Mouse (Mus musculus) lung, adult 2 months (tissue): ENCODE data around the gene Mreg. TPM values are rescaled to one million over a fixed set of nuclear protein-coding genes. Genes with fewer than 3 reads are reported as not detected.
A peak's percentile ranks its signal among the peaks of the same experiment; 100 is the strongest.

Experiments used
- DNase-seq: peaks from one replicate; pipeline ENCODE4 v3.0.0; 2022
- H3K4me1 ChIP-seq: fragments of 200-500 bp; 2 replicates; pipeline ENCODE4 v1.6.1; 2011; ENCODE audit warnings: low read length; ENCODE audit not compliant: control insufficient read depth, insufficient read depth
- H3K4me3 ChIP-seq: fragments of 200-500 bp; replicated peaks from 2 replicates; pipeline ENCODE3; 2011; ENCODE audit warnings: low read depth, mild to moderate bottlenecking, control low read depth, low read length; ENCODE audit errors: extremely low read depth
- CTCF ChIP-seq: fragments of 200-500 bp; IDR thresholded peaks from 2 replicates; pipeline ENCODE4 v1.5.1; 2011; ENCODE audit warnings: mild to moderate bottlenecking, low read length, control low read depth; ENCODE audit not compliant: insufficient read depth
- POLR2A ChIP-seq: fragments of 200-500 bp; IDR thresholded peaks from 2 replicates; pipeline ENCODE4 v1.6.1; 2011; ENCODE audit warnings: low read depth, mild to moderate bottlenecking, control low read depth, low read length, borderline replicate concordance; ENCODE audit errors: extremely low read depth
- WGBS: fragments of 180-500 bp; shearing (Covaris S2); methylation state at CpG from one replicate; pipeline ENCODE4 v1.1.7; 2018; 5-methylcytosine and 5-hydroxymethylcytosine counted together
- polyA plus RNA-seq: library from polyadenylated mRNA; depleted of rRNA; stranded (reverse); fragments of >200 nt; gene quantifications from 2 replicates; pipeline ENCODE4 v1.2.3, GENCODE M21; 2012; rRNA removed

Mreg gene
- polyA plus RNA-seq, 1 experiment = 6.2 TPM

DNA sequence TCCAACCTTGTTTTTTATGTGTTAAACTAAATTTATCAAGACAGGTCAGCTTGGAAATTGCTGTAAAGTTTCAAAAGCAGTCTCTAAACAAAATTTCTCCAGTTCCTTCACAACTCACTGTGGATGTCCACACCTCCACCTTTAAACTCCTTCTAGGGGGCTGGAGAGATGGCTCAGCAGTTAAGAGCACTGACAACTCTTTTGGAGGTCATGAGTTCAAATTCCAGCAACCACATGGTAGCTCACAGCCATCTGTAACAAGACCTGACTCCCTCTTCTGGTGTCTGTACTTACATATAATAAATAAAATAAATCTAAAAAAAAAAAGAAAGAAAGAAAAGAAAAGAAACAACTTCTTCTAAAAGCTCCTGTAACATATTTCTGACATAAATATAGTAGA, 67.1 kb downstream of the Mreg start:
- no peak for TF ChIP-seq POLR2A
- no peak for TF ChIP-seq CTCF
- Histone ChIP-seq H3K4me3 (no peak overlapping the region), H3K4me1 (peaks cover 2% of the 10 kb centered on the region; the same call in 1 of the 2 replicates)
- no peak for DNase-seq

GRCm38 (mm10) chr1:72144426-72144825, 67.7 kb downstream of the Mreg start:
- no peak overlapping the region for H3K4me3 ChIP-seq

GRCm38 (mm10) chr1:72141893-72142480, 70.1 kb downstream of the Mreg start:
- TF ChIP-seq CTCF = peak; percentile 95
- no peak for TF ChIP-seq POLR2A
- WGBS = 6% methylated on average over 11 of the region's 11 CpGs
- no peak overlapping the region for H3K4me3 ChIP-seq
- peak; percentile 28 for DNase-seq
- H3K4me1 ChIP-seq = peaks cover 2% of the 10 kb centered on the region; the same call in 1 of the 2 replicates

More at GRCm38 (mm10) chr1:72144426-72144825, 67.7 kb downstream of the Mreg start:
- WGBS = 71% methylated on average over 4 of the region's 4 CpGs
- no peak for TF ChIP-seq POLR2A
- no peak for TF ChIP-seq CTCF
- no peak for DNase-seq
- H3K4me1 ChIP-seq = peaks cover 2% of the 10 kb centered on the region; the same call in 1 of the 2 replicates

- no peaks in the 10 kb centered on the region for H3K4me1 ChIP-seq
- TF ChIP-seq CTCF (no peak), POLR2A (no peak)
- no peak for DNase-seq
- no peak overlapping the region for H3K4me3 ChIP-seq
- 93% methylated on average over 10 of the region's 10 CpGs for WGBS
Measured at GRCm38 (mm10) chr1:72136101-72136500, 76.0 kb downstream of the Mreg start.

- Histone ChIP-seq H3K4me1 (no peaks in the 10 kb centered on the region), H3K4me3 (no peak overlapping the region)
- 65% methylated on average over 1 of the region's 1 CpGs for WGBS
- DNase-seq = no peak
- TF ChIP-seq CTCF (no peak), POLR2A (no peak)
Measured at GRCm38 (mm10) chr1:72134534-72134933, 77.6 kb downstream of the Mreg start.

DNA sequence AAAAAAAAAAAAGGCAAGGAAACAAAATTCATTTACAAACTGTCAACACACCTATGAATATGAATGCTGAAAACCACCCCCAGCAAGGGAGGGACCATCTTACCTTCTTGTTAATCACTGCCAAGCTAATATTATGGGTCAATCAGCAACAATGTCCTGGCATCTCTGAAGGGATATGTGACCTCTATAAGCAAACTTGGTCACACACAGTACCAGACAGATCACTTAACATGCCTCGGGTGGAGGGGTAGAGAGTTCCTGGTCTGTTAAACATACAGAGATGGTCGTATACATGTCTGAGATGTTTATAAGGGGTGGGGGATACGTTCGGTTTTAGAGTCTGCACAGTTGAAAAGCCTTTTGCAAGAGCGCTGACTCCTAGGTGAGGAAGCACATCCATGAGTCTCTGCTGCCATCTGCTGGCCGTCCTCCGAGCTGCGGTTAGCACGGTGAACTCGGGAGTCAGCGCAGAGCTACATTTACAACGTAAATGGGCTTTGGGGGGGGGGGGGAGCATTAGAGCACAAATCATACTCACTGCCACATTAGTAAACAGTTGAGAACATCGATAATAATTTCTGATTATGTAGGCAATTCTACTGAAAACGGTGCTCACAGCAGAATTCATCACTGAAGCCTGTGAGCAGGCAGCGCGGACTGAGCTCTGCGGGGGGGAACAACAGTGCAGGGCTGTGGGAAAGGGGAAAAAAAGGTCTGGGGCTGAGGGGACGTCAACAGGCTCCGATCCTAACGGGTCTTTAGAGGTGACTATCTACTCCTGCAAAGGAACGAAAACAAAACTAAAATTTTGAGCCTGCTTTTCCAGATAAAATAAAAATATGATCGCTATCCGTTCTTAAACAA, 88.4 kb downstream of the Mreg start:
- DNase-seq = peak; percentile 85
- TF ChIP-seq POLR2A (no peak), CTCF (peak; percentile 97)
- WGBS = 28% methylated on average over 23 of the region's 23 CpGs

GRCm38 (mm10) chr1:72121608-72122185, 90.4 kb downstream of the Mreg start:
- TF ChIP-seq POLR2A = no peak
- no peak for TF ChIP-seq CTCF
- 88% methylated on average over 17 of the region's 17 CpGs for WGBS

More for the DNA sequence above, 88.4 kb downstream of the Mreg start:
- Histone ChIP-seq H3K4me3 (no peak overlapping the region), H3K4me1 (no peaks in the 10 kb centered on the region)

GRCm38 (mm10) chr1:72119981-72120380, 92.1 kb downstream of the Mreg start:
- Histone ChIP-seq H3K4me1 (no peaks in the 10 kb centered on the region), H3K4me3 (no peak overlapping the region)
- TF ChIP-seq POLR2A (no peak), CTCF (no peak)
- 68% methylated on average over 4 of the region's 4 CpGs for WGBS
- DNase-seq = no peak

More at GRCm38 (mm10) chr1:72121608-72122185, 90.4 kb downstream of the Mreg start:
- Histone ChIP-seq H3K4me1 (no peaks in the 10 kb centered on the region), H3K4me3 (no peak overlapping the region)
- DNase-seq = no peak

GRCm38 (mm10) chr1:72114206-72114605, 97.9 kb downstream of the Mreg start:
- no peak for DNase-seq
- Histone ChIP-seq H3K4me3 (no peak overlapping the region), H3K4me1 (no peaks in the 10 kb centered on the region)
- TF ChIP-seq POLR2A (no peak), CTCF (no peak)
- 75% methylated on average over 5 of the region's 5 CpGs for WGBS

Other genes starting within 250 kb of the Mreg start
- gene Pecr, start 72.0 kb upstream of the Mreg start, polyA plus RNA-seq = 3.7 and 4.6 TPM in 2 replicates
- 0.03 and 0.05 TPM in 2 replicates for gene Tmem169, start 72.1 kb upstream of the Mreg start, polyA plus RNA-seq
- 2.3 and 3.6 TPM in 2 replicates for gene Xrcc5, start 95.1 kb upstream of the Mreg start, polyA plus RNA-seq